Mouse (Mus musculus) hindbrain, embryonic 14.5 days (tissue): ENCODE measurements around the gene Gps2. TPM values are rescaled to one million over a fixed set of nuclear protein-coding genes. Genes with fewer than 3 reads are reported as not detected.
"Not testable (repeated sequence)": the region's sequence is repeated elsewhere in the genome, so short reads cannot be mapped to it uniquely, and the experiment has no call there.

Experiments used
- ATAC-seq: fragments of 200-750 bp; cut with Nextera tagmentation; 2 replicates; pipeline ENCODE4 v1.8.0; 2017; ENCODE audit warnings: moderate number of reproducible peaks, mild to moderate bottlenecking, moderate TSS enrichment, moderate library complexity; ENCODE audit not compliant: low FRiP score
- DNase-seq: peaks from one replicate; pipeline ENCODE4 v3.0.0-alpha.2; 2015; ENCODE audit warnings: low spot score
- H3K27ac ChIP-seq: fragments of 300-500 bp; sonication (generic); 2 replicates; pipeline ENCODE4 v1.5.1; 2014; ENCODE audit warnings: mild to moderate bottlenecking, moderate library complexity
- H3K27me3 ChIP-seq: fragments of 300-500 bp; sonication (generic); 2 replicates; pipeline ENCODE4 v1.6.1; 2014; ENCODE audit warnings: mild to moderate bottlenecking, low read length, mixed read lengths; ENCODE audit not compliant: control insufficient read depth, insufficient read depth
- H3K36me3 ChIP-seq: fragments of 300-500 bp; sonication (generic); replicated peaks from 2 replicates; pipeline ENCODE4 v1.6.1; 2014; ENCODE audit not compliant: control insufficient read depth, insufficient read depth
- H3K4me1 ChIP-seq: fragments of 300-500 bp; sonication (generic); replicated peaks from 2 replicates; pipeline ENCODE4 v1.6.1; 2014; ENCODE audit warnings: antibody characterized with exemption, low read length, mixed read lengths; ENCODE audit not compliant: control insufficient read depth, insufficient read depth
- H3K4me2 ChIP-seq: fragments of 300-500 bp; sonication (generic); replicated peaks from 2 replicates; pipeline ENCODE4 v1.6.1; 2014; ENCODE audit warnings: mild to moderate bottlenecking, moderate library complexity
- H3K4me3 ChIP-seq: fragments of 300-500 bp; sonication (generic); replicated peaks from 2 replicates; pipeline ENCODE4 v1.5.1; 2014; ENCODE audit warnings: mild to moderate bottlenecking, low read length
- H3K9ac ChIP-seq: fragments of 300-500 bp; sonication (generic); 2 replicates; pipeline ENCODE4 v1.6.1; 2014
- H3K9me3 ChIP-seq: fragments of 300-500 bp; sonication (generic); 2 replicates; pipeline ENCODE4 v1.6.1; 2016; ENCODE audit warnings: low read length; ENCODE audit not compliant: control insufficient read depth
- WGBS: fragments of 180-500 bp; shearing (Covaris S2); extraction: QIAGEN DNeasy Blood & Tissue Kit; methylation state at CpG from one replicate; pipeline ENCODE4 v1.1.7; 2014; 5-methylcytosine and 5-hydroxymethylcytosine counted together
- polyA plus RNA-seq: library from polyadenylated mRNA; unstranded; fragments of >200 nt; fragmentation: Nextera tagmentation; extraction: Ambion mirVana; gene quantifications from 2 replicates; pipeline ENCODE4 v1.2.1, GENCODE M21; 2014

Gene Gps2
- polyA plus RNA-seq, 1 experiment from 2014 or later, result 50.4 TPM

- ATAC-seq, result no peak
- no peak for DNase-seq
- Histone ChIP-seq H3K36me3 (peaks cover 46% of the 10 kb centered on the region), H3K4me1 (peaks cover 29% of the 10 kb centered on the region), H3K9ac (peak overlapping the region; percentile 92), H3K4me2 (peak overlapping the region; percentile 97), H3K27me3 (no peaks in the 10 kb centered on the region), H3K27ac (peak overlapping the region; percentile 94), H3K9me3 (no peaks in the 10 kb centered on the region), H3K4me3 (peak overlapping the region; percentile 93)
- WGBS, result 2% methylated on average over 17 of the region's 17 CpGs
Measured at GRCm38 (mm10) chr11:69919661-69920265, 6.1 kb downstream of the Gps2 start.

DNA sequence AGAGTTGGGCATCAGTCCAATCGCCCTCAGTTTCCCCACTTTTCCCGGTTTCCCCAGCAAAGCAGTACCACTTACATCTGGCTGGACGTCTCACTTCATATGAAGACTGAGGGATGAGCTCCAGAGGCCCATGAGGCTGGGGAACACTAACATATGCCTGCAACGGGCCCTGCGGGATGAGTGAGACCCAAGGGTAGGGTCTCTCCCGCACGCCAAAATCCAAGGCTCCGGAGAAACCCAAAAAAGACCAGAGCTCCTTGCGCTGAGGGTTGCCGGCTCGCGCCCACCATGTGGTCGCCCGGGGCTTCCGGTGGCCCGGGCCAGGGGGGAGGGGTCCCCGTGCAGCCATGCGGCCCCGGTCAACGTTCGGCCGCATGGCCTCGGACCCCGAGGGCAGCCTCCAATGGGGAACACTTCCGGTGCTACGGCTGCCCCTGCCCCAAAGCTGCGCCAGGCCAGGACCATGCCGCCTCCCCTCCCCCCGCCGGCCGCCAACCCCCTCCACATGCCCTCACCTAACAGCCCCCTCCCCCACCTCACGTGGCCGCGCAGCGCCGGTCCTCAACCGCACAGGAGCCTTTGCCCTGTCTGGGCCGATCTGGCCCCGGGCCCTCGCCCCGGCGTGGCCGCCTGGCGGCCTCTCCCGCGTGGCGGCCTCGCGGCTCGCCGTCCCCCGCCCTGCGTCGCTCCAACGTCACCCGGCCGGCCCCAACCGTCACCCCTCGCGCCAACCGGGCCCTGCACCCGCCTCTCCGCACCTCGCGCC is 6.8 kb downstream of the Gps2 start:
- 1% methylated on average over 49 of the region's 65 CpGs for WGBS
- no peak; the same call in none of the 2 replicates for ATAC-seq

GRCm38 (mm10) chr11:69921114-69922011 is 7.7 kb downstream of the Gps2 start, which contains the start of gene Eif5a:
Eif5a (minus strand) TSS chr11:69921958.
- Histone ChIP-seq H3K9ac (peak within 1 kb of the TSS; percentile 92), H3K36me3 (peaks cover 30% of the 10 kb centered on the region), H3K27me3 (no peaks in the 10 kb centered on the region), H3K4me3 (peak within 1 kb of the TSS; percentile 93), H3K4me2 (peak within 1 kb of the TSS; percentile 97), H3K27ac (peak within 1 kb of the TSS; percentile 94), H3K4me1 (peaks cover 22% of the 10 kb centered on the region), H3K9me3 (no peaks in the 10 kb centered on the region)
- DNase-seq (peak; percentile 100), ATAC-seq (peak; percentile 96)
- under 1% methylated on average over 69 of the region's 78 CpGs for WGBS

More for the DNA sequence above, 6.8 kb downstream of the Gps2 start:
- Histone ChIP-seq H3K9me3 (no peaks in the 10 kb centered on the region), H3K4me2 (peak overlapping the region; percentile 97), H3K9ac (peak overlapping the region; percentile 92), H3K4me1 (peaks cover 22% of the 10 kb centered on the region), H3K4me3 (peak overlapping the region; percentile 93), H3K27me3 (no peaks in the 10 kb centered on the region), H3K36me3 (peaks cover 39% of the 10 kb centered on the region), H3K27ac (peak overlapping the region; percentile 94)
- DNase-seq, result no peak

DNA sequence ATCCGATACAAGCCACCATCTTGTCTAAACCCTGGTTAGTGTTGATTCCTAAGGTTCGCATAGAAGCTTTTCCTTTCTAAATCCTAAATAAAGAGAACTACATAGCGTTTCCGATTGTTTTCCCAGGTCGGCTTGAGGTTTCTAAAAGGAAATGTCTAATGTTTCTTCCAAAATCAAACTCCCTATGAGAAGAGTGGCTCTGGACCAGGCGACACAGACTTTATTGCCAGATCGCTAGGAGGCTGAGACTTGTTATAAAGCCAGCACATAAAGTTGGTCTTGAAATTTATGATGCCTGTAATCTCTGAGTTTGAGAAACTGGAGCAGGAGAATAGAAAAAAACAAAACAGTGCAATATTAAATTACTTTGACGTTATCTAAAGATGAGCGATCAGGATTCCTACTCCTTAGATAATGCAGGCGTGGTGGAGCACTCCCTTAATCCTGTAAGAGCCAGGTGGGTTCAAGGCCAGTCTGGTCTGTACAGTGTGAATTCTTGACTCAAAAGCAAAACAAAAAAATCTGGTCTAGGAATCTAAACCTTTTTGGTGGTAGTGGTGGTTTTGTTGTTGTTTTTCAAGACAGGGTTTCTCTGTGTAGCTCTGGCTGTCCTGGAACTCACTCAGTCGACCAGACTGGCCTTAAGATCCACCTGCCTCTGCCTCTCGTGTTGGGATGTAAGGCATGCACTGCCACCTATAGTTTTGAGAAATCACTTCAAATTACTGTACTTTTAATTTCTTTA is 8.5 kb downstream of the Gps2 start:
- WGBS, result 4% methylated on average over 12 of the region's 12 CpGs
- H3K4me1 ChIP-seq, result peaks cover 22% of the 10 kb centered on the region
- ATAC-seq (no peak), DNase-seq (no peak)
- H3K4me2 ChIP-seq, result peak overlapping the region; percentile 68
- peak overlapping the region; percentile 62 for H3K9ac ChIP-seq
- peak overlapping the region; percentile 92 for H3K27ac ChIP-seq
- H3K36me3 ChIP-seq, result peaks cover 22% of the 10 kb centered on the region
- no peaks in the 10 kb centered on the region for H3K27me3 ChIP-seq
- no peaks in the 10 kb centered on the region for H3K9me3 ChIP-seq
- peak overlapping the region; percentile 93 for H3K4me3 ChIP-seq

DNA sequence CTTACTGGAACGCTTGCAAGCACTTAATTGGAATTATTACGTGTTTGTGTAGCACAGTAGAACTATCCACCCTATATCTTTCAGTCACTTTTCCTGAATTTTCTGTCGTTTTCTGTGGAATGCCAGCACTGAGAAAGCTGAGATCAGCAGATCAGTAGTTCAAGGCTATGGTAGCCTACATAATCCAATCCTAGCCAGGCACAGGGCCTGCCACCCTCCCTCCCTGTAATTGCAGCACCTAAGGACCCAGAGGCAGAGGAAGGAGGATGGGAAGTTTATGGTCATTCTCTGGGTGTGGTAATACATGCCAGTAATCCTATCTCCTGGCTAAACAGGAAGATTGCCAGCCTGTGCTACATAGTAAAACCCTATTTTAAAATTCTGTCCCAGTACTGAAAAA is 9.1 kb downstream of the Gps2 start:
- Histone ChIP-seq H3K36me3 (peaks cover 16% of the 10 kb centered on the region), H3K4me3 (no peak overlapping the region), H3K9ac (peak overlapping the region; percentile 62; the same call in 1 of the 2 replicates), H3K4me1 (peaks cover 22% of the 10 kb centered on the region), H3K27me3 (no peaks in the 10 kb centered on the region), H3K4me2 (peak overlapping the region; percentile 68; the same call in 1 of the 2 replicates), H3K9me3 (no peaks in the 10 kb centered on the region), H3K27ac (no peak overlapping the region)
- DNase-seq (no peak), ATAC-seq (no peak)
- WGBS, result 68% methylated on average over 3 of the region's 3 CpGs

DNA sequence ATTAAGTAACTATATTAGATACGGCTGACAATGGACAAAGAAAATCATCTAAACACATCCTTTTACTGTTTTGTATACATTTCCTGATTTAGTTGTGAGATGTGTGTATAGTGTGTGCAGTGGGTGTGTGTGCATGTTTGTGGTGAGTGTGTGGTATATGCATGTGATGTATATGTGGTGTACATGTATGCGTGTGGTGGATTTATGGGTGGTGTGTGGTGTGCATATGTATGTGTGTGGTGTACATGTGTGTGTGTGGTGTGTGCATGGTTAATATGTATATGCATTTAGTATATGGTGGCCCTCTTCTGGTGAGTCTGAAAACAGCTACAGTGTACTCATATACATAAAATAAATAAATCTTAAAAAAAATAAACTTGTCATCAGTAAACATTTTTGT is 13.8 kb downstream of the Gps2 start:
- Histone ChIP-seq H3K4me2 (no peak overlapping the region), H3K27me3 (no peaks in the 10 kb centered on the region), H3K4me1 (peaks cover 3% of the 10 kb centered on the region; the same call in 1 of the 2 replicates), H3K4me3 (no peak overlapping the region), H3K9me3 (no peaks in the 10 kb centered on the region), H3K27ac (no peak overlapping the region), H3K36me3 (no peaks in the 10 kb centered on the region), H3K9ac (no peak overlapping the region)
- DNase-seq, result no peak
- 96% methylated on average over 2 of the region's 2 CpGs for WGBS
- ATAC-seq, result no peak

- DNase-seq (no peak), ATAC-seq (no peak)
- H3K27ac ChIP-seq, result no peak overlapping the region
- peaks cover 4% of the 10 kb centered on the region; the same call in 1 of the 2 replicates for H3K27me3 ChIP-seq
- H3K9me3 ChIP-seq, result no peaks in the 10 kb centered on the region
- no peaks in the 10 kb centered on the region for H3K36me3 ChIP-seq
- no peak overlapping the region for H3K4me3 ChIP-seq
- no peak overlapping the region for H3K4me2 ChIP-seq
- H3K9ac ChIP-seq, result no peak overlapping the region
- 83% methylated on average over 4 of the region's 4 CpGs for WGBS
- H3K4me1 ChIP-seq, result no peaks in the 10 kb centered on the region
Measured at GRCm38 (mm10) chr11:69929712-69930111, 16.0 kb downstream of the Gps2 start.

- H3K27ac ChIP-seq, H3K9me3 ChIP-seq, H3K36me3 ChIP-seq, DNase-seq, H3K4me1 ChIP-seq, H3K9ac ChIP-seq, H3K4me2 ChIP-seq, H3K27me3 ChIP-seq, ATAC-seq, H3K4me3 ChIP-seq: not testable (repeated sequence)
- WGBS, result 89% methylated on average over 8 of the region's 8 CpGs
Measured at GRCm38 (mm10) chr11:69930176-69930575, 16.5 kb downstream of the Gps2 start.
